Mouse (Mus musculus) forebrain, embryonic 12.5 days (tissue): ENCODE measurements around the gene Mgll. TPM values are rescaled to one million over a fixed set of nuclear protein-coding genes. Genes with fewer than 3 reads are reported as not detected.

Source experiments
- ATAC-seq: fragments of 200-750 bp; cut with Nextera tagmentation; 2 replicates; pipeline ENCODE4 v1.8.0; 2017; ENCODE audit warnings: moderate TSS enrichment; ENCODE audit not compliant: low FRiP score
- H3K27ac ChIP-seq: fragments of 300-500 bp; sonication (generic); 2 replicates; pipeline ENCODE4 v1.5.1; 2016; ENCODE audit warnings: mild to moderate bottlenecking
- H3K27me3 ChIP-seq: fragments of 300-500 bp; sonication (generic); 2 replicates; pipeline ENCODE4 v1.6.1; 2016; ENCODE audit warnings: mild to moderate bottlenecking
- H3K36me3 ChIP-seq: fragments of 300-500 bp; sonication (generic); replicated peaks from 2 replicates; pipeline ENCODE4 v1.6.1; 2016; ENCODE audit warnings: mild to moderate bottlenecking
- H3K4me1 ChIP-seq: fragments of 300-500 bp; sonication (generic); 2 replicates; pipeline ENCODE4 v1.6.1; 2016
- H3K4me2 ChIP-seq: fragments of 300-500 bp; sonication (generic); 2 replicates; pipeline ENCODE4 v1.6.1; 2016; ENCODE audit warnings: mild to moderate bottlenecking, moderate library complexity
- H3K4me3 ChIP-seq: fragments of 300-500 bp; sonication (generic); replicated peaks from 2 replicates; pipeline ENCODE4 v1.5.1; 2016; ENCODE audit warnings: mild to moderate bottlenecking
- H3K9ac ChIP-seq: fragments of 300-500 bp; sonication (generic); 2 replicates; pipeline ENCODE4 v1.6.1; 2016; ENCODE audit warnings: mild to moderate bottlenecking
- H3K9me3 ChIP-seq: fragments of 300-500 bp; sonication (generic); 2 replicates; pipeline ENCODE4 v1.6.1; 2016
- WGBS: fragments of 180-500 bp; shearing (Covaris S2); methylation state at CpG from one replicate; pipeline ENCODE4 v1.1.7; 2016; 5-methylcytosine and 5-hydroxymethylcytosine counted together
- polyA plus RNA-seq: library from polyadenylated mRNA; unstranded; fragments of >200 nt; fragmentation: Nextera tagmentation; extraction: Ambion mirVana; gene quantifications from 2 replicates; pipeline ENCODE4 v1.2.1, GENCODE M21; 2016

The Mgll gene
- polyA plus RNA-seq, 1 experiment from 2014 or later: 5.5 TPM

GRCm38 (mm10) chr6:88723806-88724312, 353 bp upstream of the Mgll start:
- H3K27me3 ChIP-seq: peaks cover 49% of the 10 kb centered on the region
- H3K27ac ChIP-seq: 0 out of 2 replicates have a peak overlapping the region, but pooled peaks have one; percentile 5

GRCm38 (mm10) chr6:88725590-88725989, 1.4 kb downstream of the Mgll start:
- no peaks in the 10 kb centered on the region for H3K9me3 ChIP-seq
- no peak overlapping the region for H3K4me3 ChIP-seq
- H3K4me1 ChIP-seq: peaks cover 7% of the 10 kb centered on the region
- H3K4me2 ChIP-seq: no peak overlapping the region
- no peak overlapping the region for H3K9ac ChIP-seq
- peaks cover 49% of the 10 kb centered on the region for H3K27me3 ChIP-seq
- no peaks in the 10 kb centered on the region for H3K36me3 ChIP-seq
- WGBS: 59% methylated on average over 7 of the region's 7 CpGs
- H3K27ac ChIP-seq: no peak overlapping the region
- no peak for ATAC-seq

More at GRCm38 (mm10) chr6:88723806-88724312, 353 bp upstream of the Mgll start:
- Histone ChIP-seq H3K36me3 (no peaks in the 10 kb centered on the region), H3K4me1 (peaks cover 7% of the 10 kb centered on the region), H3K4me3 (peak overlapping the region; percentile 71), H3K4me2 (peak overlapping the region; percentile 98), H3K9ac (peak overlapping the region; percentile 67), H3K9me3 (no peaks in the 10 kb centered on the region)
- peak; percentile 81 for ATAC-seq
- WGBS: 30% methylated on average over 14 of the region's 14 CpGs

- 53% methylated on average over 9 of the region's 9 CpGs for WGBS
- Histone ChIP-seq H3K9ac (no peak overlapping the region), H3K9me3 (no peaks in the 10 kb centered on the region), H3K27me3 (peaks cover 52% of the 10 kb centered on the region), H3K4me2 (no peak overlapping the region), H3K27ac (no peak overlapping the region), H3K4me3 (no peak overlapping the region), H3K36me3 (no peaks in the 10 kb centered on the region), H3K4me1 (peaks cover 7% of the 10 kb centered on the region)
- ATAC-seq: no peak
Measured at GRCm38 (mm10) chr6:88726252-88727211, 2.3 kb downstream of the Mgll start.

DNA sequence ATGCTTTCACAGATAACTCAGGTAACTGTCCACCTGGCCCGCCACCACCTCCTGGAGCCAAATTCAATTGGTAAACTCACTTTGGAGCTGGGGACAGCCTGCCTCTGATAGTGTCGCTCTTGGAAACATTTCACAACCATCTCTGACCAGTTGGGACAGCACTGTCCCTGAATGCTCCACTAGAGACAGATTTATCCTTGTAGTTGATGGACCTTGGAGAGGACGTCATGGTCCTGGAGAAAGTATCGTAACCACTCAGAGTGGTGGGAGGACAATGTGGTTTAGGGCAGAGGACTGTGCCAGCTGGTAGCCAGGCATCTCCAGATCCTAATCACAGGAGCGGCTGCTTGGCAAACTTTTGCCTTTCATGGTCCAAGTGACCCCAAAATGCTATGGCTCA, 3.3 kb downstream of the Mgll start:
- no peak for ATAC-seq
- no peak overlapping the region for H3K27ac ChIP-seq
- no peak overlapping the region for H3K4me3 ChIP-seq
- whole genome bisulfite sequencing: 88% methylated on average over 5 of the region's 5 CpGs
- H3K36me3 ChIP-seq: no peaks in the 10 kb centered on the region
- H3K9ac ChIP-seq: no peak overlapping the region
- peaks cover 7% of the 10 kb centered on the region for H3K4me1 ChIP-seq
- peaks cover 54% of the 10 kb centered on the region for H3K27me3 ChIP-seq
- no peaks in the 10 kb centered on the region for H3K9me3 ChIP-seq
- no peak overlapping the region for H3K4me2 ChIP-seq

DNA sequence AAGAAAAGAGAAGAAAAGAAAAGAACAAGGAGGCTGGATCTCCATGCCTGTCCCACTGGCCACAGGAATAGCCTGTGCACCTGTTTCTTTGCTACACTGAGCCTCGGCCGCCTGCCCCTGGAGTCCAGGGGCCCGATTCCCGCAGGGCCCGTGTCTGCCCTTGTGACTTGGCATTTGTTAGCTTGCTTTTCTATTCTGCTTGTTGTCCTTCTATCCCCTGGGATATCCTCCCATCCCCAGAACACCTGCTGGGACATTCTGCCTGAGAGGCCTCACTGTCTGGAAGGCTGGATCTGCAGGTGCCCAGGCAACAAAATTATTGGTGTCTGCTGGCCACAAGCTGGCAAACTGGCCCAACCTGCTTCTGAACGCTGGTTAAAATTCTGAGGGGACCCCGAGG, 3.8 kb downstream of the Mgll start:
- H3K9ac ChIP-seq: no peak overlapping the region
- peaks cover 48% of the 10 kb centered on the region for H3K27me3 ChIP-seq
- WGBS: 47% methylated on average over 7 of the region's 7 CpGs
- no peaks in the 10 kb centered on the region for H3K36me3 ChIP-seq
- H3K27ac ChIP-seq: no peak overlapping the region
- no peak overlapping the region for H3K4me2 ChIP-seq
- ATAC-seq: no peak
- H3K4me3 ChIP-seq: no peak overlapping the region
- no peaks in the 10 kb centered on the region for H3K9me3 ChIP-seq
- H3K4me1 ChIP-seq: peaks cover 8% of the 10 kb centered on the region

DNA sequence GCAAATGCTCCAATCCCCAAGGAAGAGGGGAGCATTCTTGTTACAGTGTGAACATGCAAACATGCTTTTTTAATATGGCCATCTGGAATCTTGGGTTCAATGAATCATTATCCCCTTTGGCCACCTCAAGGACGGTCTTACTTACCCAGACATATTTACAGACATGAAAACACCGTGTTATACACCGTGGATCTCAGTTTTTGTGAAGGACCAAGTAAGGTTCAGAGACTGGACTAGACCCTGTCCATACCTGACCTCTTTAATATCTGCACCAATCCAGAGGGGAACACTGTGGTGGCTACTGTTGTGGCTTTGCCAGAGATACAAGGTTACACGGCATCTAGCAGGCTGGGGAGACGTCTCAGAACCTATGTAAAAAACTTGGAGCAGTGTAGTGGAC, 4.3 kb downstream of the Mgll start:
- Histone ChIP-seq H3K9me3 (no peaks in the 10 kb centered on the region), H3K27me3 (peaks cover 45% of the 10 kb centered on the region), H3K4me1 (peaks cover 13% of the 10 kb centered on the region), H3K36me3 (no peaks in the 10 kb centered on the region), H3K9ac (no peak overlapping the region), H3K4me3 (no peak overlapping the region), H3K27ac (no peak overlapping the region), H3K4me2 (no peak overlapping the region)
- ATAC-seq: no peak
- WGBS: 87% methylated on average over 5 of the region's 5 CpGs

- no peak for ATAC-seq
Measured at GRCm38 (mm10) chr6:88731211-88731751, 7.1 kb downstream of the Mgll start.

GRCm38 (mm10) chr6:88731991-88732390, 7.8 kb downstream of the Mgll start:
- H3K4me3 ChIP-seq: no peak overlapping the region
- peaks cover 17% of the 10 kb centered on the region for H3K27me3 ChIP-seq
- no peak overlapping the region for H3K4me2 ChIP-seq
- H3K36me3 ChIP-seq: no peaks in the 10 kb centered on the region
- no peak for ATAC-seq
- no peak overlapping the region for H3K9ac ChIP-seq
- 94% methylated on average over 3 of the region's 3 CpGs for WGBS
- peaks cover 7% of the 10 kb centered on the region; the same call in 1 of the 2 replicates for H3K4me1 ChIP-seq
- no peak overlapping the region for H3K27ac ChIP-seq
- no peaks in the 10 kb centered on the region for H3K9me3 ChIP-seq

More at GRCm38 (mm10) chr6:88731211-88731751, 7.1 kb downstream of the Mgll start:
- no peak overlapping the region for H3K4me2 ChIP-seq
- peaks cover 23% of the 10 kb centered on the region for H3K27me3 ChIP-seq
- peaks cover 7% of the 10 kb centered on the region; the same call in 1 of the 2 replicates for H3K4me1 ChIP-seq
- H3K4me3 ChIP-seq: no peak overlapping the region
- H3K9ac ChIP-seq: no peak overlapping the region
- H3K27ac ChIP-seq: no peak overlapping the region
- H3K36me3 ChIP-seq: no peaks in the 10 kb centered on the region
- no peaks in the 10 kb centered on the region for H3K9me3 ChIP-seq
- 88% methylated on average over 11 of the region's 11 CpGs for WGBS

DNA sequence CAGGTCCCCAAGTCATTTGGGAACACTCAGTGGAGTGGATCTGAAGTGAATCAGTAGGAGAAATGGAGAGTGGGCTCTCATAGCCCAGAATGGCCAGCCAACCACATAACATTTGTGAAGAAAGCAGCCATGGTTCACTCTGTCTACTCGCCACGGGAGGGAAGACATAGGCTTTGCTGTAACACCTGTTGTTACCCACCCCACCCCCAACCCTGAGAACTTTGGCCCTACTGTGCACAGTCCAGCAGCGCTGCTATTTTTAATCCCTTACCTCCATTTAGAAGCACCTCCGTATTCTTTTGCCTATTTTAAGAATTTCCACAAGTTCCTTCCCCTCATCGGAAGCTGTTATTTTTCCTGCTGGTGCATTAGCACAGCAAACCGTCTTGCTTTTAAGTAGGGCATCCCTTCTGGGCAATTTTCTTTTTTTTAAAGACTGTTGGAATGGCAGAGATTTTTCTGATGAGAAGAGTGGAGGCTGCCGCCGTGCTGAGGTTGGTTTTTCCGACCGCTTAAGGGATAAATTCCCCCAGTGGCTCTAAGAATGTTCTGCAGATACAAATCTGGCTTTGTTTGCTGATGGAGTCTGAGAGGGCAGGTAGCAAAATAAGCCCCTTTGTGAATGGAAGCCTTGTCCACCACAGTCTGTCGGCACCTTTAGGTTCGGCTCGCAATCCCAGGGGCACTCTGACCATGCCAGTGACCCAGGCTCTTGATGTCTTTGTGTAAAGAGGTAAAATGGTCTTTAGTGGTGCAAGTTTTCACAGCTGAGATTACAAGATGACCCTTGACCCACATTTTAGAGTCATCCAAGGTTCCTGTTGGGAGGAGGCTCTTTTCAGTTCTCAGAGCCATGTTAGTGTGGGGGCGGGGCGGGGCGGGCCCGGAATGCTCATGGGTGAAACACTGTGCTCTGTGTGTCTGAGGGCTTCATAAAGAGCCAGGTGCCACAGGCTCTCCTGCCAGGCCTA, 8.7 kb downstream of the Mgll start:
- H3K4me3 ChIP-seq: no peak overlapping the region
- no peak for ATAC-seq
- no peaks in the 10 kb centered on the region for H3K9me3 ChIP-seq
- peaks cover 11% of the 10 kb centered on the region for H3K27me3 ChIP-seq
- no peak overlapping the region for H3K9ac ChIP-seq
- no peak overlapping the region for H3K4me2 ChIP-seq
- no peak overlapping the region for H3K27ac ChIP-seq
- peaks cover 7% of the 10 kb centered on the region; the same call in 1 of the 2 replicates for H3K4me1 ChIP-seq
- no peaks in the 10 kb centered on the region for H3K36me3 ChIP-seq
- 46% methylated on average over 17 of the region's 17 CpGs for WGBS

DNA sequence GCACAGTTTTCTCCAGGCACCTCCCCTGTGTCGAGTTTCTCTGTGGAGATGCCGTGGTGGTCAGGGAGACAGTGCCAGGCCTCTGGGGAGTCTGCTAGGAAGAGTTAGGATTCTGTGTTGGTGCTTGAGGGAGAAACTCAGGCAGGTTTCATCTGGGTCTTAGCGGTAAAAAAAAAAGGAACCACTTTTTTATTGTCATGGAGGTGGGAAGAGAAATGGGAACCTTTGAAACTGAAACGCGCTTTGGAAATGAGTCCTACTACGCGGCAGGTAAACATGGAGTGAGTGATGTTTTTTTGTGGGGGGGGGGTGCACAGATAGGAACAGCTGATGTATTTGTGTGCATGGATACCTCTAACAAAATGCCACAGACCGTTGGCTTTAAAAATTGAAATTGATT, 12.1 kb downstream of the Mgll start:
- ATAC-seq: no peak
- Histone ChIP-seq H3K9me3 (no peaks in the 10 kb centered on the region), H3K4me1 (peaks cover 7% of the 10 kb centered on the region; the same call in 1 of the 2 replicates), H3K9ac (no peak overlapping the region), H3K27me3 (peaks cover 7% of the 10 kb centered on the region; the same call in 1 of the 2 replicates), H3K4me2 (no peak overlapping the region), H3K4me3 (no peak overlapping the region), H3K27ac (no peak overlapping the region), H3K36me3 (no peaks in the 10 kb centered on the region)
- WGBS: 86% methylated on average over 8 of the region's 8 CpGs

DNA sequence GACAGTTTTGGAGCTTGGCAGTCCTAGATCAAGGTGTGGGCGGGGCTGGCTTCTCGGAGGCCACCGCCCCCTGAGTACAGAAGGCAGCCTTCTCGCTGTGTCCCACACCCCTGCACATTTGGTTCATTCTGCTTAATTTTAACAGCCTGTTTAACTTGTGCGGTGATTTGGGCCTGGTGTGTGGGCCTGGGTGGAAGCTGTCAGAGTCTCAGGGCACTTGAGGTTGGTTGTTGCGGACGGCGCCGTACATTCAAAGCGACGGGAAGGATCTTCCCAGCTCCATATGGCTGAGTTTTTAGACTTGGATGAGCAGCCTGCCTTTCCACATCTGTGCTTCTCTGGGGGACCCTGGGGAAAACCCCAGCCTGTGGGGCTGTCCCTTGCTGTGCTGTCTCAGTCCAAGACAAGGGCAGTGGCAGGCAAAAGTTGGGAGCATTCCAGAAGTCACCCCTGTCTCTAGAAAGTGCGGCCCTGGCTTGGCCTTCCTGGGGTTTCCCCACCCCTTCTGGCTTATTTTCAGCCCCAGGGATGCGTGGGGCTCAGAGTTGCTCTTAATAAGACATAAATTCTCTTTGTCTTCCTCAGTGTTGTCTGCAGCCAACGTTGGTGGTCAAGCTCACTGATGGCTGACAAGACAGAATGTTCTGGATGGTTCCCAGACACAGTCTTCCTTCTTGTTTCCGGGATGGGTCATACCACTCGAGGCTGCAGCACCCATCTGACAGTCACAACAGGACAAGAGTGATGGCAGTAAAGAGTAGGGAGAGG, 12.7 kb downstream of the Mgll start:
- Histone ChIP-seq H3K27me3 (peaks cover 5% of the 10 kb centered on the region; the same call in 1 of the 2 replicates), H3K4me2 (no peak overlapping the region), H3K36me3 (no peaks in the 10 kb centered on the region), H3K27ac (no peak overlapping the region), H3K9ac (no peak overlapping the region), H3K9me3 (no peaks in the 10 kb centered on the region), H3K4me1 (peaks cover 7% of the 10 kb centered on the region; the same call in 1 of the 2 replicates), H3K4me3 (no peak overlapping the region)
- ATAC-seq: no peak
- 81% methylated on average over 16 of the region's 16 CpGs for WGBS
